Mouse (Mus musculus) midbrain, embryonic 13.5 days (tissue): ENCODE data around the gene Gbx2. TPM values are rescaled to one million over a fixed set of nuclear protein-coding genes. Genes with fewer than 3 reads are reported as not detected.

Experiments used
- ATAC-seq: fragments of 200-750 bp; cut with Nextera tagmentation; 2 replicates; pipeline ENCODE4 v1.8.0; 2017; ENCODE audit warnings: mild to moderate bottlenecking, moderate TSS enrichment, moderate library complexity
- H3K27ac ChIP-seq: fragments of 300-500 bp; sonication (generic); 2 replicates; pipeline ENCODE4 v1.5.1; 2015; ENCODE audit warnings: inconsistent platforms, mild to moderate bottlenecking, moderate library complexity
- H3K27me3 ChIP-seq: fragments of 300-500 bp; sonication (generic); 2 replicates; pipeline ENCODE4 v1.6.1; 2015; ENCODE audit warnings: mild to moderate bottlenecking, inconsistent platforms
- H3K36me3 ChIP-seq: fragments of 300-500 bp; sonication (generic); 2 replicates; pipeline ENCODE4 v1.6.1; 2015; ENCODE audit warnings: mild to moderate bottlenecking, inconsistent platforms
- H3K4me1 ChIP-seq: fragments of 300-500 bp; sonication (generic); replicated peaks from 2 replicates; pipeline ENCODE4 v1.6.1; 2015; ENCODE audit warnings: inconsistent platforms
- H3K4me2 ChIP-seq: fragments of 300-500 bp; sonication (generic); replicated peaks from 2 replicates; pipeline ENCODE4 v1.6.1; 2015; ENCODE audit warnings: moderate library complexity, mild to moderate bottlenecking, inconsistent platforms
- H3K4me3 ChIP-seq: fragments of 300-500 bp; sonication (generic); replicated peaks from 2 replicates; pipeline ENCODE4 v1.5.1; 2015; ENCODE audit warnings: mild to moderate bottlenecking, inconsistent platforms
- H3K9ac ChIP-seq: fragments of 300-500 bp; sonication (generic); replicated peaks from 2 replicates; pipeline ENCODE4 v1.6.1; 2015; ENCODE audit warnings: mild to moderate bottlenecking, inconsistent platforms
- H3K9me3 ChIP-seq: fragments of 300-500 bp; sonication (generic); 2 replicates; pipeline ENCODE4 v1.6.1; 2016; ENCODE audit warnings: mild to moderate bottlenecking, inconsistent platforms
- WGBS: fragments of 180-500 bp; shearing (Covaris S2); methylation state at CpG from one replicate; pipeline ENCODE4 v1.1.7; 2015; 5-methylcytosine and 5-hydroxymethylcytosine counted together
- polyA plus RNA-seq: library from polyadenylated mRNA; unstranded; fragments of >200 nt; fragmentation: Nextera tagmentation; extraction: Ambion mirVana; gene quantifications from 2 replicates; pipeline ENCODE4 v1.2.1, GENCODE M21; 2015

Gbx2 gene
- polyA plus RNA-seq, 1 experiment from 2014 or later = 33.3 TPM

DNA sequence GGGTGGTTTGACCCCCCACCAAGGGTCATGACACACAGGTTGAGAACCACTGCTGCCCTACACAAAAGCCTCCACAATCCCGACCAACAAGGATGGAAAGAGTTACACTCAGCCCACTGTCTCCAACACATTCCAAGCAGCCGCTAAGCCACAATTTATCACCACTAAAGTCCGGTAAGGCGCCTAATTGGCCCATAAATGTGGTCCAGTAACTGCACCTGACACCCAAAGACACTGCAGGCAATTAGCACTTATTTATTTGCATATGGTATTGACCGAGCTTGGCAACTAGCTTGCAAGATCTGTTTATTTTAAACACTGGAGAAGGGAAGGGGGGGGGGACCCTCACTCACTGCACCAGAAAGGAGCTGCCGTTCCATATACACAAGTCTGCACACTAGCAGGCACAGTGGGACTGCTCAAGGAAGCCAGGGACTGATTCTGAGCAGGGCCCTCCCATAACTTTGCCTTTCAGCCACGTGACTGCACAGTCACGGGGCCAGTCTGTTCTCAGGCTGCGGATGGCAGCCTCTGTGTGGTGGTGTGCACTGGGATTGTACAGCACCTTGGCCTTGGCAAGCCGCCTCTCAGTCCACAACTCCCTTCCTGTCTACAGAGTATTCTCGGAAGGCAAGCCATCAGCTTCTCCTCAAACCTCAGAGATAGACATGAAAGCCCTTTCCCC lies 31.1 kb downstream of the Gbx2 start:
- Histone ChIP-seq H3K4me1 (no peaks in the 10 kb centered on the region), H3K27me3 (no peaks in the 10 kb centered on the region), H3K4me2 (no peak overlapping the region), H3K4me3 (no peak overlapping the region), H3K36me3 (peaks cover 10% of the 10 kb centered on the region; the same call in 1 of the 2 replicates), H3K27ac (no peak overlapping the region), H3K9ac (no peak overlapping the region), H3K9me3 (no peaks in the 10 kb centered on the region)
- WGBS = 78% methylated on average over 11 of the region's 11 CpGs
- ATAC-seq = no peak

DNA sequence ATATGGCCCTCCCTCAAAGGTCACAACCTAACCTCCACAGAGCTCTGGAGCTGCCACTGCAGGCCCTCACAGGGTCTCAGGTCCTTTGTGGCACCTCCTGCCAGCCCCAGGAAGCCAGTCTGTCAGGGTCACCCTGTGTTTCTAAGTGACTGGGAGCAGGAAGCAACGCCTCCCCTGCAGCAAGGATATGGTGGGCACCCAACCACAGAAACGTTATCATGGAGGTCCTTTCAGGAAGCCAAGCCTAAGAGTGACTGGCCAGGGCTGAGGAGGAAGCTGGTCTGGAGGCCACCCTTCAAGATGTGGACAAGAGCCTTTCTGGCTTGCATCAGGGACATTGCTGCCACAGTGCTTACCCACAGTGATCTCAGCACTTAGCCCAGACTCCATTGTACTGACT lies 31.9 kb downstream of the Gbx2 start:
- Histone ChIP-seq H3K4me2 (no peak overlapping the region), H3K9ac (no peak overlapping the region), H3K4me3 (no peak overlapping the region), H3K27ac (no peak overlapping the region), H3K4me1 (peaks cover 2% of the 10 kb centered on the region; the same call in 1 of the 2 replicates), H3K36me3 (peaks cover 12% of the 10 kb centered on the region; the same call in 1 of the 2 replicates), H3K27me3 (no peaks in the 10 kb centered on the region), H3K9me3 (no peaks in the 10 kb centered on the region)
- no peak for ATAC-seq
- 82% methylated on average over 2 of the region's 2 CpGs for WGBS

DNA sequence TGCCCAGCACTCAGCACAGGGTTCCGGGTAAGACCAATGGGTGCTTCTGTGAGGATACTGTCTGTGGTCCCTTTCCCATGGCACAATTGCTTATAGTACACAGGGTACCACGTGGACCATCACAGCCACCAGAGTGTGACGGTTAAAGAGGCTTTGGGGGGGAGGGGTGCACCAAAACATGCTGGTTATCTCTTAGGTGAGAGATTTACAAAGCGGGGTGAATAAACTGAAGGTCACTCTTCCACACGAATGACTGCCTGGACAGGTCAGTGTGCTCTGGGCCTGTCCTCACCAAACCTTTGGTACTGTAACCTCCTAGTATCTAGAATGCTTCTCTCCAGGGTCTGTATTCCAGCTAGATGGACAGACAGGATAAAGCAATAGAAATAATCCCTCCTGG lies 35.2 kb downstream of the Gbx2 start:
- Histone ChIP-seq H3K4me3 (no peak overlapping the region), H3K4me2 (no peak overlapping the region), H3K4me1 (peaks cover 27% of the 10 kb centered on the region), H3K27me3 (no peaks in the 10 kb centered on the region), H3K9me3 (no peaks in the 10 kb centered on the region), H3K36me3 (peaks cover 28% of the 10 kb centered on the region), H3K27ac (no peak overlapping the region), H3K9ac (no peak overlapping the region)
- 89% methylated on average over 5 of the region's 5 CpGs for WGBS
- no peak for ATAC-seq

DNA sequence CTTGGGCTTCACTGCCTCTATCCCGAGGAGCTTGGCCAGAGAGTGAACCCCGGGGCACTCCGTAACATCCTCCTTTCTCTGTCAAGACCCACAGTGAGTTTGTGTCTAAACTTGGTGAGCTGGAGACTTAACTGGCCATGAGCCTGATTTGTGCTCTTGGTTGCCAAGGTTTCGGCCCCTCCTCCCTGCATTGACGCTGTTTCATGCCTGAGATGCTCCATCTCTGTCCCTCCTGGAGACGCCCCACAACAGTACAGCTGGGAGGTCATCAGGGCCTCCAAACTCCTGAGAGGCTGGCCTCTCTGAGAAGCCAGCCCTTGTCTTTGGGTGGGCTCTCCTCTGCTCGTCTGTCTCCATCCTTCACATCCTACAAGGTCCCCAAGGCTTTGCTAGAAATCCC lies 38.7 kb downstream of the Gbx2 start:
- 24% methylated on average over 7 of the region's 7 CpGs for WGBS
- peak; percentile 32; the same call in 1 of the 2 replicates for ATAC-seq
- Histone ChIP-seq H3K9ac (no peak overlapping the region), H3K9me3 (no peaks in the 10 kb centered on the region), H3K4me3 (no peak overlapping the region), H3K27ac (no peak overlapping the region), H3K27me3 (no peaks in the 10 kb centered on the region), H3K4me2 (no peak overlapping the region), H3K36me3 (peaks cover 59% of the 10 kb centered on the region), H3K4me1 (peaks cover 32% of the 10 kb centered on the region)

DNA sequence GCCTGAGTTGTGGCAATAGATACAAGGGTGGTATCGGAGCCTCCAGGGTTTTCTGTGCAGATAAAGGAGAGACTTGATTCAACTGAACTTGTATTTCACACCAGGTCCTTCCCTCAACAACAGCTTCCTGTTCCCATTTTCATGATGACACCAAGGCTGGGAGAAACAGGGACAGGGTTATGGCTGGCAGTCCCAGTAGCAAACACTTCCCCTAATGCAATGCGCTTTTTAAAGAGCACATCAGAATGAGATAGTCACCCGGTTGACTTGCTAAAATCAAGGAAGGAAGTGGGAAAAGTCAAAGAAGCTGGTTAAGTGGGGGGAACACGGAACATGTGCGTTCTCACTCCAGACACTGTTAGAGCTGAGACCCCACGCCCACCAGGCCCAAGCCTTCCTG lies 39.6 kb downstream of the Gbx2 start:
- Histone ChIP-seq H3K36me3 (peaks cover 52% of the 10 kb centered on the region), H3K4me3 (no peak overlapping the region), H3K9ac (no peak overlapping the region), H3K4me1 (peaks cover 32% of the 10 kb centered on the region), H3K27ac (no peak overlapping the region), H3K27me3 (peaks cover 4% of the 10 kb centered on the region; the same call in 1 of the 2 replicates), H3K4me2 (no peak overlapping the region), H3K9me3 (no peaks in the 10 kb centered on the region)
- 90% methylated on average over 6 of the region's 6 CpGs for WGBS
- ATAC-seq = no peak

DNA sequence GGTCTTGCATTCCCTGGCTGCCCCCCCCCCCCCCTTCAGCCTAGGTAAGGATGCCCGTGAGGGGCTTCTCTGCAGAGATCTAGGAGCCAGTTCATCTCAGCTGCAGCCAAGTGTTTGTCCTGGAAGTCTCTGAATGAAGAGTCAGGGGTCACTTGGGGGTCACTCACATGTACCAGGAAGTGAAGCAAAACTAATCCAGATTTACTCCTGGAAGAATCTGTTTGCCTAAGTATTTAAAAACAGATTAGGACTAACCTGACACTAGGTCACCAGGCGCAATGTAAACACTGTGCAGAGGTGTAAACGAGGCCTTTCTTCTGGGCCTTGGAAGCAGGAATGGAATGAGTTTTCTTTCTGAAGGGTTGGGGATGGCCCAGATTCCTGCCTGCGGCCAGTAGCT lies 45.3 kb downstream of the Gbx2 start:
- no peak for ATAC-seq
- peaks cover 10% of the 10 kb centered on the region for H3K4me1 ChIP-seq
- no peak overlapping the region for H3K4me3 ChIP-seq
- peaks cover 4% of the 10 kb centered on the region; the same call in 1 of the 2 replicates for H3K27me3 ChIP-seq
- no peaks in the 10 kb centered on the region for H3K9me3 ChIP-seq
- no peak overlapping the region for H3K4me2 ChIP-seq
- H3K9ac ChIP-seq = no peak overlapping the region
- H3K36me3 ChIP-seq = peaks cover 47% of the 10 kb centered on the region
- WGBS = 19% methylated on average over 4 of the region's 4 CpGs
- H3K27ac ChIP-seq = no peak overlapping the region

DNA sequence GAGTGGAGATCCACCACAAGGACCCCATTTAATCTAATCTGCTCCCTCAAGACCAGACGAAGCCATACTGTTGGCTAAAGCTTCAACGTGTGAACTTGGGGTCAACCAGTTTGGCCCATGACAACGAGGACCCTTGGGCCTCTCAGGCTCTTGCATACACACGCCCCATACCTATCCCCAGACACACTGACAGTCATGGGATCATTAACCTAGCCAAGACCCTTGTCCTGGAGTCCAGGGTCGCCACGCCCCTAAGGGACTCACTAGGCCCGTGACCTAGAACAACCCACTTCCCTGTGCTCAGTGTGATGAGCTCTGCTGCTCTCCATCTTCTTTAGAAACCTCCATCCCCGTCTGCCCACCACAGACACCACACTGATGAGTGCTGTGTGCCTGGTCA lies 46.6 kb downstream of the Gbx2 start:
- Histone ChIP-seq H3K27ac (no peak overlapping the region), H3K36me3 (peaks cover 39% of the 10 kb centered on the region), H3K4me2 (no peak overlapping the region), H3K4me3 (no peak overlapping the region), H3K27me3 (peaks cover 5% of the 10 kb centered on the region), H3K4me1 (peaks cover 20% of the 10 kb centered on the region), H3K9me3 (no peaks in the 10 kb centered on the region), H3K9ac (no peak overlapping the region)
- WGBS = 94% methylated on average over 8 of the region's 8 CpGs
- no peak for ATAC-seq

DNA sequence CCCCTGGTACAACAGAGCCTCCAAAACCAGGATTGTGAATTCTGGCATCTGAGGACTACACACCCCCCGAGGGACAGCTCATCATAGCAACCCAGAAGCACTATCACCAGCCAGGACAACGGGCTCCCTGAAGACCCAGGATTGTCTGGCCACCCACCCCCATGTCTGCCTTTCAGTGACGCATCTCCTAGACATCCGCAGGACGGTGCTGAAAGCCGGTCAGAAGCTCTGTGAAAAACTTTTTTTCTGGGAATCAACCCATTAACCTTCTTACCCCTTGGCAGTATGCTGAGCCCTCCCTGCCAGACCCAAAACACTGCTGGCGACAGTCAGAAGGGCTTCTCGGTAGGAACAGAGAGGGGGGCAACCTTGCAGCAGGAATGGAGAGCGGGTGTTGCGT lies 50.1 kb downstream of the Gbx2 start:
- H3K27ac ChIP-seq = no peak overlapping the region

DNA sequence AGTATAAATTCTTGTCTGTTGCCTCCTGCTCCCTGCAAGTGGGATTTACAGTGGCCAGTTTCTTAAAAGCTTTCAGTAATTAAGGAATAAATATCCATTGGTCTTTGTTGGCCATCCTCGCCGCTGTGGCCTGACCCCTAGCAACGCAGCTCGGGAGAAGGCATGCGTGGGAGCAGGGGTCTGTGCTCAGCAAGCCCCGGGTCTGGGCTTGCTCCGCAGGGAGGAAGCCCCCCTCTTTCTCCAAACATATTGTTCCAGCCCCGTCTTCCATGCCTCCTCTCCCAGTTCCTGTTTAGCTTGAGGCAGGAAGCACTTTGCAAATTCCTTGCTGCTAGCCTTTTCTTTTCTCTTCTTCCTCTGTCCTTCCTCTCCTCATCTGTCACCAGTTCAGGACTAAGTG lies 50.8 kb downstream of the Gbx2 start:
- H3K4me3 ChIP-seq = no peak overlapping the region
- ATAC-seq = no peak
- H3K4me2 ChIP-seq = no peak overlapping the region
- peaks cover 46% of the 10 kb centered on the region for H3K4me1 ChIP-seq
- no peak overlapping the region for H3K27ac ChIP-seq
- peaks cover 20% of the 10 kb centered on the region for H3K27me3 ChIP-seq
- H3K36me3 ChIP-seq = peaks cover 16% of the 10 kb centered on the region
- H3K9me3 ChIP-seq = no peaks in the 10 kb centered on the region
- H3K9ac ChIP-seq = no peak overlapping the region
- 6% methylated on average over 8 of the region's 8 CpGs for WGBS

More for the DNA sequence above, 50.1 kb downstream of the Gbx2 start:
- peaks cover 45% of the 10 kb centered on the region for H3K4me1 ChIP-seq
- ATAC-seq = no peak
- WGBS = 57% methylated on average over 10 of the region's 10 CpGs
- no peaks in the 10 kb centered on the region for H3K9me3 ChIP-seq
- no peak overlapping the region for H3K9ac ChIP-seq
- H3K36me3 ChIP-seq = peaks cover 16% of the 10 kb centered on the region
- H3K27me3 ChIP-seq = peaks cover 15% of the 10 kb centered on the region
- no peak overlapping the region for H3K4me3 ChIP-seq
- no peak overlapping the region for H3K4me2 ChIP-seq

DNA sequence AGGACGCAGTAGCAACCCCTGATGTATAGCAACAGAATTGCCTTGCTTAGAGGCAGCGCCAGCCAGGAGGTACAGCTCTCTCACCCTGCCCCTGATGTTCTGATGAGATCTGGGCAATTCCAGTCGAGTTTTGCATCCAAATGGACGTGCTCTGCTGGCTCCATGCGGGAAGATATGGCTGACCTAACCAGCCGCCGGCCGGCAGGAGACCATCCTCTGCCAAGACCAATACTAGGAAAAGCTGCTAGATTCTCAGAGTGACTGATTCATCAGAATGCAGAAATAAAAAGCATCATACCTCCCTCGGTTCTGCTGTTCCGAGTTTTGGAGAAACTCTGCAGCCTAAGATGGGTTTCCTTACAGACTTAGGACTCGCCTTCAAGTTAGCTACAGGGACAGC lies 52.5 kb downstream of the Gbx2 start:
- no peak overlapping the region for H3K4me2 ChIP-seq
- H3K27ac ChIP-seq = no peak overlapping the region
- no peak overlapping the region for H3K4me3 ChIP-seq
- no peaks in the 10 kb centered on the region for H3K9me3 ChIP-seq
- ATAC-seq = no peak
- no peak overlapping the region for H3K9ac ChIP-seq
- H3K4me1 ChIP-seq = peaks cover 46% of the 10 kb centered on the region
- H3K27me3 ChIP-seq = peaks cover 24% of the 10 kb centered on the region
- peaks cover 12% of the 10 kb centered on the region for H3K36me3 ChIP-seq
- WGBS = 76% methylated on average over 11 of the region's 11 CpGs

Other genes starting within 250 kb of the Gbx2 start
- gene Asb18, start 83.5 kb upstream of the Gbx2 start, polyA plus RNA-seq = 0.34 and 0.37 TPM in 2 replicates
- gene Iqca, start 222.2 kb upstream of the Gbx2 start, polyA plus RNA-seq = 0.24 and 0.35 TPM in 2 replicates